Mouse (Mus musculus) midbrain, embryonic 15.5 days (tissue): Measurements from ENCODE around the gene Armc2. TPM values are rescaled to one million over a fixed set of nuclear protein-coding genes. Genes with fewer than 3 reads are reported as not detected.

Source experiments
- ATAC-seq: fragments of 200-750 bp; cut with Nextera tagmentation; replicated peaks from 2 replicates; pipeline ENCODE4 v1.8.0; 2017; ENCODE audit warnings: moderate TSS enrichment
- H3K27ac ChIP-seq: fragments of 300-500 bp; sonication (generic); 2 replicates; pipeline ENCODE4 v1.5.1; 2015; ENCODE audit warnings: mild to moderate bottlenecking, inconsistent platforms
- H3K27me3 ChIP-seq: fragments of 300-500 bp; sonication (generic); replicated peaks from 2 replicates; pipeline ENCODE4 v1.6.1; 2015; ENCODE audit warnings: inconsistent platforms
- H3K36me3 ChIP-seq: fragments of 300-500 bp; sonication (generic); replicated peaks from 2 replicates; pipeline ENCODE4 v1.6.1; 2015; ENCODE audit warnings: inconsistent platforms
- H3K4me1 ChIP-seq: fragments of 300-500 bp; sonication (generic); 2 replicates; pipeline ENCODE4 v1.6.1; 2015; ENCODE audit warnings: inconsistent platforms
- H3K4me2 ChIP-seq: fragments of 300-500 bp; sonication (generic); 2 replicates; pipeline ENCODE4 v1.6.1; 2015; ENCODE audit warnings: inconsistent platforms, mild to moderate bottlenecking, moderate library complexity
- H3K4me3 ChIP-seq: fragments of 300-500 bp; sonication (generic); 2 replicates; pipeline ENCODE4 v1.5.1; 2015; ENCODE audit warnings: mild to moderate bottlenecking, inconsistent platforms
- H3K9ac ChIP-seq: fragments of 300-500 bp; sonication (generic); 2 replicates; pipeline ENCODE4 v1.6.1; 2015; ENCODE audit warnings: mild to moderate bottlenecking, inconsistent platforms
- H3K9me3 ChIP-seq: fragments of 300-500 bp; sonication (generic); 2 replicates; pipeline ENCODE4 v1.6.1; 2016; ENCODE audit warnings: inconsistent platforms
- WGBS: fragments of 180-500 bp; shearing (Covaris S2); methylation state at CpG from one replicate; pipeline ENCODE4 v1.1.7; 2015; ENCODE audit warnings: mixed read lengths; 5-methylcytosine and 5-hydroxymethylcytosine counted together
- polyA plus RNA-seq: library from polyadenylated mRNA; unstranded; fragments of >200 nt; fragmentation: Nextera tagmentation; extraction: Ambion mirVana; gene quantifications from 2 replicates; pipeline ENCODE4 v1.2.1, GENCODE M21; 2015

Armc2 gene
- polyA plus RNA-seq, 1 experiment from 2014 or later: 11.9 TPM

GRCm38 (mm10) chr10:42004690-42005089, 13.6 kb downstream of the Armc2 start:
- no peak overlapping the region for H3K9ac ChIP-seq
- H3K27me3 ChIP-seq: no peaks in the 10 kb centered on the region
- no peaks in the 10 kb centered on the region for H3K36me3 ChIP-seq
- H3K27ac ChIP-seq: no peak overlapping the region
- no peak for ATAC-seq
- no peak overlapping the region for H3K4me2 ChIP-seq
- WGBS: 78% methylated on average over 7 of the region's 7 CpGs
- no peaks in the 10 kb centered on the region for H3K4me1 ChIP-seq
- H3K4me3 ChIP-seq: no peak overlapping the region
- no peaks in the 10 kb centered on the region for H3K9me3 ChIP-seq

GRCm38 (mm10) chr10:42004056-42004455, 14.2 kb downstream of the Armc2 start:
- no peak overlapping the region for H3K4me3 ChIP-seq
- no peaks in the 10 kb centered on the region for H3K36me3 ChIP-seq
- H3K9ac ChIP-seq: no peak overlapping the region
- H3K27ac ChIP-seq: no peak overlapping the region
- H3K4me2 ChIP-seq: no peak overlapping the region
- no peaks in the 10 kb centered on the region for H3K4me1 ChIP-seq
- no peaks in the 10 kb centered on the region for H3K9me3 ChIP-seq
- no peaks in the 10 kb centered on the region for H3K27me3 ChIP-seq
- no peak for ATAC-seq
- WGBS: 72% methylated on average over 1 of the region's 1 CpGs

DNA sequence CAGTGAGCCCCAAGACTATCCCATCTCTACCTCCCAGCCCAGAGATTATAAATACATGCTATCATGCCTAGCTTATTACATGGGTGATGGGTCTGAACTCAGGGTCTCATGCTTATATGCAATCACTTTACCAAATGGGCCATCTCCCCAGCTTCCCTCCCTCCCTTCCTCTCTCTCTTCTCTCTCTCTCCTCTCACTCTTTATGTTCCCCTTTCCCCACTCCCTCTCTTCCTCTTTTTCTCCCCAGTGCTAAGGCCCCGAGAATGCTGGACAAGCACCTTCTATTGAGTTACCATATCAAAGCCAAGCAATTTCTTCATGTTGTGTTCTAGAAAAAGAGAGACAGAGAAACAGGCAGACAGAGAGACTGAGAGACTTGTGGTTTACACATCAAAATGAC, 14.7 kb downstream of the Armc2 start:
- Histone ChIP-seq H3K27ac (no peak overlapping the region), H3K9me3 (no peaks in the 10 kb centered on the region), H3K27me3 (no peaks in the 10 kb centered on the region), H3K36me3 (no peaks in the 10 kb centered on the region), H3K4me1 (no peaks in the 10 kb centered on the region), H3K9ac (no peak overlapping the region), H3K4me2 (no peak overlapping the region), H3K4me3 (no peak overlapping the region)
- WGBS: 61% methylated on average over 1 of the region's 1 CpGs
- ATAC-seq: no peak

- WGBS: 77% methylated on average over 7 of the region's 7 CpGs
- no peaks in the 10 kb centered on the region for H3K27me3 ChIP-seq
Measured at GRCm38 (mm10) chr10:42002436-42002835, 15.8 kb downstream of the Armc2 start.

GRCm38 (mm10) chr10:42001260-42001659, 17.0 kb downstream of the Armc2 start:
- H3K27ac ChIP-seq: no peak overlapping the region

More at GRCm38 (mm10) chr10:42002436-42002835, 15.8 kb downstream of the Armc2 start:
- no peaks in the 10 kb centered on the region for H3K4me1 ChIP-seq
- ATAC-seq: no peak
- H3K36me3 ChIP-seq: no peaks in the 10 kb centered on the region
- H3K27ac ChIP-seq: no peak overlapping the region
- H3K4me3 ChIP-seq: no peak overlapping the region
- no peak overlapping the region for H3K9ac ChIP-seq
- no peak overlapping the region for H3K4me2 ChIP-seq
- H3K9me3 ChIP-seq: no peaks in the 10 kb centered on the region

DNA sequence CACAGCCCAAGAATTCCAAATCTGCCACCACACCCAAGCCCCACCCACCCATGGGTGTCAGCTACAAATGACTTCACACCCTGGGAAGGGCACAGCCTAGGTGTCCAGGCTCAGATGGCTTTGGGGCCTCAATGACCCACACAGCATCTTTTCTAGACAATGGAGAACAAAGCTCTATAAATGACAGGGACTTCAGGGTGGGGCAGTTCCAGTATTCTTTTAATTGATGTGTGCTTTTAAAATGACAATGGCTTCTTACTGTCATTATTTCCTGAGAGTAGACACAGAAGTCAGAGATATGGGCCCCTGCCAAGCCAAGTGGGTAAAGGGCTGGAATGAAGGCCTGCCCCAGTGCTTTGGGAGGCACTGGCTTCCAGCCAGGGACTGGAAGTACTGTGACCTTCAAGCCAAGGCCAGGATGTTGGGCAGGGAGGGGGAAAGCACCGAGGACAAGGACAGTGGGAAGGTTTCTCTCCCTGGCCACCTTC, 20.5 kb downstream of the Armc2 start:
- H3K27ac ChIP-seq: no peak overlapping the region
- H3K36me3 ChIP-seq: no peaks in the 10 kb centered on the region
- H3K9ac ChIP-seq: no peak overlapping the region
- no peak overlapping the region for H3K4me3 ChIP-seq
- H3K4me2 ChIP-seq: no peak overlapping the region
- WGBS: 87% methylated on average over 1 of the region's 1 CpGs
- H3K27me3 ChIP-seq: no peaks in the 10 kb centered on the region
- no peaks in the 10 kb centered on the region for H3K9me3 ChIP-seq
- H3K4me1 ChIP-seq: no peaks in the 10 kb centered on the region
- ATAC-seq: no peak

More at GRCm38 (mm10) chr10:42001260-42001659, 17.0 kb downstream of the Armc2 start:
- Histone ChIP-seq H3K27me3 (no peaks in the 10 kb centered on the region), H3K4me1 (no peaks in the 10 kb centered on the region), H3K36me3 (no peaks in the 10 kb centered on the region), H3K4me2 (no peak overlapping the region), H3K9me3 (no peaks in the 10 kb centered on the region), H3K4me3 (no peak overlapping the region), H3K9ac (no peak overlapping the region)
- ATAC-seq: no peak
- 87% methylated on average over 3 of the region's 3 CpGs for WGBS

DNA sequence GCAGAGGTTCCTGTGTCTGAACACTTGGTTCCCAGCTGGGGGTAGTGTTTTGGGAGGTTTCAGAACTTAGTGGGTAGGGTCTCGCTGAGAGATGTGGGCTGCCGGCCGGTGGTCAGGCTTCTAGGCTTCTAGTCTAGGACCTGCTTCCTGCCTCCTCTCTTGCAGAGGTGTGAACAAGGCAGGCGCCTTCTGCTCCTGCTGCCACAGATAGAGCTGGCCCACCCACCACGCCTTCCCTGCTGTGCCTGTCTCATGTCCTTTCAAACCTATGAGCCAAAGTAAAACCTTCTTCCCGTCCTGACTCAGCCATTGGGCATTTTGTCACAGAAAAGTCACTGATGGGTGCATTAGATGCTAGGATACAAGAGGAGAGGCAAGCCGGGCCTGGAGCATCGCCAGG, 22.1 kb downstream of the Armc2 start:
- Histone ChIP-seq H3K9ac (no peak overlapping the region), H3K4me2 (no peak overlapping the region), H3K36me3 (no peaks in the 10 kb centered on the region), H3K27ac (no peak overlapping the region), H3K9me3 (no peaks in the 10 kb centered on the region), H3K4me1 (no peaks in the 10 kb centered on the region), H3K27me3 (no peaks in the 10 kb centered on the region), H3K4me3 (no peak overlapping the region)
- WGBS: 73% methylated on average over 8 of the region's 8 CpGs
- no peak for ATAC-seq

DNA sequence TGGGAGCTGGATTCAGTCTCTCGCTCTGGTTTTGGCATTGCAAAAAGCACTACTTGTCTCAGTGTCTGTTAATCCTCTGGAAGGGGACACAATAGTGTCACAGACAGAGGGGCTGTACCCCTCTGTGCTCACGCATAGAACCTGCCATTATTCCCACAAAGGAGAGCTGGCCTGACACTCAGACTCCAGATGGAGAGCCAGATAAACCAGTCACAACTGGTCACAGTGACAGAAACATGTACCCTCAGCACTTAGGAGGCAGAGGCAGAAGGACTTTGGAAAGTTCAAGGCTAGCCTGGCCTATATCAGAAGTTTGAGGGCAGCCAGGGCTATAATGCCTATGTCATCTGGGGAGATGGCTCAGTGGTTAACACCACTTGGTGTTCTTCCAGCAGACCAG, 23.2 kb downstream of the Armc2 start:
- no peaks in the 10 kb centered on the region for H3K9me3 ChIP-seq
- 30% methylated on average over 2 of the region's 2 CpGs for WGBS
- no peaks in the 10 kb centered on the region for H3K27me3 ChIP-seq
- no peak overlapping the region for H3K4me2 ChIP-seq
- H3K9ac ChIP-seq: no peak overlapping the region
- ATAC-seq: no peak
- H3K36me3 ChIP-seq: no peaks in the 10 kb centered on the region
- no peak overlapping the region for H3K27ac ChIP-seq
- no peak overlapping the region for H3K4me3 ChIP-seq
- no peaks in the 10 kb centered on the region for H3K4me1 ChIP-seq

DNA sequence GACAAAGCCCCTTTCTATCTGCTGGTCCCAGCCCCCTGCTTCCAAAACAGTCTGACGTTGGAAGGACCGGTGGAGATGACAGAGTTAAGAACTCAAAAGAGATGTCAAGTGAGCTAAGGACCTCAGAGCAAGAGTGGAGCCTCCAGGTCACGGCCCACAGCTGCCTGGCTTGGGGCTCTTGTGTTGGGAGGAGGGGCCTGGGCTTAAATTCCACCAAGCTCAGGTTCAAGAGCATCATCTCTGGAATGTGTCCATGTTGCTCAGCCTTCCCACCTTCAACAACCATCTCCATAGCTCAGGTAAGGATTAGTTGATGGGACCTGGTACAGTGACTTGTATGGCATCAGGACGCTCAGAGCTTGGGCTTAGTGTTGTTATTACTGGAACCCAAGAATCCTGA, 23.7 kb downstream of the Armc2 start:
- H3K9me3 ChIP-seq: no peaks in the 10 kb centered on the region
- ATAC-seq: no peak

DNA sequence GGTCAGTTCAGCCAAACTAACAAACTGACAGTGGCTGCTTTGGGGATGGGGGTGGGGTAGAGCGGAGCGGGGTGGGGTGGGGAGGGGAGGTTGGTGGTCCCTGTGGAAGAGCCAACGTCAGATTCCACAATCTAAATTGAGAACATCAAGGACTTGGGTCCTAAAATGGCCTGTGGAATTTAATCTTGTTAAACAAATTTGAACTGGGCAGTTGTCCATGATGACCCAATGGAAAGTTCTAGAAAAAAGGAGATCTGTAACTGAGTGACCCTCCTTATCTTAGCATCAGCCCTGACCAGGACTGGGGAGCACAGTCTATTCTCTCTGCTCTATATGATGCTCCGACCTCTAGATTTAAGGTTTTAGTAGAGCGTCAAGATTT, 26.2 kb downstream of the Armc2 start:
- ATAC-seq: no peak
- H3K4me2 ChIP-seq: no peak overlapping the region
- WGBS: 78% methylated on average over 5 of the region's 5 CpGs
- no peaks in the 10 kb centered on the region for H3K27me3 ChIP-seq
- H3K9ac ChIP-seq: no peak overlapping the region
- H3K36me3 ChIP-seq: no peaks in the 10 kb centered on the region
- H3K4me1 ChIP-seq: no peaks in the 10 kb centered on the region
- H3K4me3 ChIP-seq: no peak overlapping the region
- H3K27ac ChIP-seq: no peak overlapping the region
- H3K9me3 ChIP-seq: no peaks in the 10 kb centered on the region

More for the DNA sequence above, 23.7 kb downstream of the Armc2 start:
- H3K27me3 ChIP-seq: no peaks in the 10 kb centered on the region
- 42% methylated on average over 4 of the region's 4 CpGs for WGBS
- H3K4me3 ChIP-seq: no peak overlapping the region
- no peak overlapping the region for H3K9ac ChIP-seq
- no peaks in the 10 kb centered on the region for H3K4me1 ChIP-seq
- H3K4me2 ChIP-seq: no peak overlapping the region
- no peak overlapping the region for H3K27ac ChIP-seq
- no peaks in the 10 kb centered on the region for H3K36me3 ChIP-seq

GRCm38 (mm10) chr10:41991364-41992058, 26.7 kb downstream of the Armc2 start:
- H3K4me2 ChIP-seq: no peak overlapping the region
- no peak overlapping the region for H3K9ac ChIP-seq
- ATAC-seq: no peak
- H3K27me3 ChIP-seq: no peaks in the 10 kb centered on the region
- no peaks in the 10 kb centered on the region for H3K36me3 ChIP-seq
- no peaks in the 10 kb centered on the region for H3K9me3 ChIP-seq
- WGBS: 24% methylated on average over 14 of the region's 14 CpGs
- no peak overlapping the region for H3K4me3 ChIP-seq
- no peaks in the 10 kb centered on the region for H3K4me1 ChIP-seq
- H3K27ac ChIP-seq: no peak overlapping the region

GRCm38 (mm10) chr10:41990896-41991295, 27.3 kb downstream of the Armc2 start:
- H3K27me3 ChIP-seq: no peaks in the 10 kb centered on the region
- no peaks in the 10 kb centered on the region for H3K4me1 ChIP-seq
- no peak overlapping the region for H3K4me3 ChIP-seq
- no peak for ATAC-seq
- no peak overlapping the region for H3K27ac ChIP-seq
- H3K9me3 ChIP-seq: no peaks in the 10 kb centered on the region
- WGBS: 15% methylated on average over 13 of the region's 13 CpGs
- H3K9ac ChIP-seq: no peak overlapping the region
- no peak overlapping the region for H3K4me2 ChIP-seq
- H3K36me3 ChIP-seq: no peaks in the 10 kb centered on the region

- 93% methylated on average over 3 of the region's 3 CpGs for WGBS
- no peaks in the 10 kb centered on the region for H3K9me3 ChIP-seq
- no peak overlapping the region for H3K4me3 ChIP-seq
- H3K4me2 ChIP-seq: no peak overlapping the region
- no peak overlapping the region for H3K9ac ChIP-seq
- no peak for ATAC-seq
- no peaks in the 10 kb centered on the region for H3K27me3 ChIP-seq
- H3K4me1 ChIP-seq: no peaks in the 10 kb centered on the region
- H3K36me3 ChIP-seq: no peaks in the 10 kb centered on the region
- no peak overlapping the region for H3K27ac ChIP-seq
Measured at GRCm38 (mm10) chr10:41988930-41989329, 29.3 kb downstream of the Armc2 start.
